Mouse (Mus musculus): ENCODE results near the gene Sft2d1. TPM values are rescaled to one million over a fixed set of nuclear protein-coding genes. Genes with fewer than 3 reads are reported as not detected.
A peak's percentile ranks its signal among the peaks of the same experiment; 100 is the strongest.

Sft2d1 gene
- polyA plus RNA-seq, 1 experiment from 2014 or later: 109 TPM

DNA sequence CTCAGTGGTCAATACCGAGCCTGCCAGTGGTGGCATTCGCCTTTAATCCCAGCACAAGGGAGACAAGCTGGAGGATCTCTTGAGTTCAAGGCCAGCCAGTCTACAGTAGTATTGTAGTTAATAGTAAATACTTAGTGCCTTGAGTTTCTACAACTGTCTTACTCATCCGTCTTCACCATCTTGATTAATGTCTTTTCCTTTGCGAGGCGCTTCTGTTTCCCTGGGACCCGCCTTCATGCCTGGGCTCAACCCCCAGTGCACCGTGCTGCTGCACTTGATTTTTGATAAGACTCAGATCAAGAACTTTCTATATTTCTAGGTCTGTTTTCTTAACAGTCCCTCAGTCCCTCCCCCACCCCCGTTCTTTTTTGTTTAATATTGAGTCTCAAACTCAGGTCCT, 25.8 kb upstream of the Sft2d1 start:
- Histone ChIP-seq H3K4me1 (0 out of 2 replicates have a peak, but pooled peaks cover 12% of the 10 kb centered on the region), H3K4me2 (replicated peaks) (peak overlapping the region; percentile 99), H3K9ac (peak overlapping the region; percentile 77; the same call in 1 of the 2 replicates), H3K27me3 (replicated peaks) (no peaks in the 10 kb centered on the region), H3K36me3 (no peaks in the 10 kb centered on the region), H3K27ac (no peak overlapping the region), H3K4me3 (0 out of 2 replicates have a peak overlapping the region, but pooled peaks have one; percentile 77), H3K9me3 (no peaks in the 10 kb centered on the region)
- ATAC-seq (ENCODE audit: low FRiP score, low read depth): no peak
- WGBS: 25% methylated on average over 8 of the region's 8 CpGs

DNA sequence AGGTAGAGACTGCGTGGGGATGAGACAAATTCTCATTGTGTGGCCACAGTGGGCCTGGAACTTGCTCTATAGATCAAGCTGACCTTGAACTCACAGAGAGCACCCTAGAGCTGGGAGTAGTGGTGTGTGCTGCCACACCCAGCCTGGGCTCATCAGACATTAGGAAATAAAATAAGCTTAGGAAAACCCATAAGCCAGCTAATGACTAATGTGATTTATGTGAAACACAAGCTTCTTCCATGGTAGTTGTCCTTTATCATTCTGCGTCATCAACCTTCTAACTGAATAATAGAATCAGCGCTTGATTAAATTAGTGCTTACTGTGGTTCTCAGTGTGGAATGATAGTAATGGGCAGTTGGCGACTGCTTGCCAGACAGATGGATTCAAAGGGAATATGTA, 23.9 kb upstream of the Sft2d1 start:
- ATAC-seq (ENCODE audit: low FRiP score, low read depth): no peak
- Histone ChIP-seq H3K9ac (no peak overlapping the region), H3K36me3 (no peaks in the 10 kb centered on the region), H3K27me3 (replicated peaks) (no peaks in the 10 kb centered on the region), H3K4me1 (0 out of 2 replicates have a peak, but pooled peaks cover 12% of the 10 kb centered on the region), H3K9me3 (no peaks in the 10 kb centered on the region), H3K4me3 (no peak overlapping the region), H3K4me2 (replicated peaks) (no peak overlapping the region), H3K27ac (no peak overlapping the region)
- WGBS: 88% methylated on average over 4 of the region's 4 CpGs

DNA sequence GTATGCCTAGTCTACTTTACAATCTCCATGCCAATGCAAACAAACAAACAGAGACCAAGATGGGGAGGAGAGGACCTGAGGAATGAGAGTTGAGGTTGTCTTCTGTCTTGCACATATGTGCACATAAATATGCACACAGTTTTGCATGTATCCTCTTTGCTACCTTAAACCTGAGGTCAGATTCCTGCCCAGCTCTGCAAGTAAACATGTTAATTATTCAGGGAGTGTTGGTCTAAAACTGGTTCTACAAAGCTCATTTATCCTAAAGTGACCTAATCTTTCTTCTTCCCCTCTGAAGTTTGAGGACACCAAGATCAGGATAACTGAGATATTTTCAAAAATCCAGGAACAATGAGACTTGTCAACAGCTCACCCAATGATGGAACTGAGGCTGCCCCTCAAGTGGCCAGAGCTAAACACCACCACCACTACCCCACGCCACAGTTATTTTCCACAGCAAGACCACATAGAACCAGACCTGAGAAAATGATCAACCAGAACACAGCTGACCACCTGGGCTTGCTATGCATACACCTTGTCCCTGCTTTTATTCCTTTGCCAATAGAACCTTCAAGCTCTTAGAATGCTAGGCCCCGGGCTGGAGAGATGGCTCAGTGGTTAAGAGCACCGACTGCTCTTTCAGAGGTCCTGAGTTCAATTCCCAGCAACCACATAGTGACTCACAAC, 20.8 kb upstream of the Sft2d1 start:
- H3K4me1 ChIP-seq: 0 out of 2 replicates have a peak, but pooled peaks cover 1% of the 10 kb centered on the region
- ATAC-seq (ENCODE audit: low FRiP score, low read depth): no peak
- H3K9ac ChIP-seq: no peak overlapping the region
- no peak overlapping the region for H3K4me2 ChIP-seq (replicated peaks)
- H3K27me3 ChIP-seq (replicated peaks): no peaks in the 10 kb centered on the region
- H3K27ac ChIP-seq: no peak overlapping the region
- WGBS: 95% methylated on average over 3 of the region's 3 CpGs
- H3K4me3 ChIP-seq: no peak overlapping the region
- H3K36me3 ChIP-seq: no peaks in the 10 kb centered on the region
- H3K9me3 ChIP-seq: no peaks in the 10 kb centered on the region

DNA sequence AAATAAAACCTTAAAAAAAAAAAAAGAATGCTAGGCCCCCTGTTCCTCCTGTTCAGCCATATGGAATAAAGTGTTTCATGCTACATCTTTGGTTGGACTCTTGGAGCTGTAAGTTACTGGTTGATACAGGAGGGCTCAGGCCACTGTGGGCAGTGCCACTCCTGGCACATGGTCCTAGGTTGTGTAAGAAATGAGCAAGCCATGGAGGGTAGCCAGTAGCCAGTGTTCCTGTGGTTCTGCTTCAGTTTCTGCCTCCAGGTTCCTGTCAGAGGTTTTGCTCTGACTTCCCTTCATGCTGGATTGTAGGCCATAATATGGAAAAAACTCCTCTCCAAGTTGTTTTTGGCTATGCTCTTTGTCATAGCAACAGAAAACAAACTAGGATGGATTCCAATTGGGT, 20.2 kb upstream of the Sft2d1 start:
- Histone ChIP-seq H3K4me1 (no peaks in the 10 kb centered on the region), H3K9ac (no peak overlapping the region)
- no peak for ATAC-seq (ENCODE audit: low FRiP score, low read depth)

DNA sequence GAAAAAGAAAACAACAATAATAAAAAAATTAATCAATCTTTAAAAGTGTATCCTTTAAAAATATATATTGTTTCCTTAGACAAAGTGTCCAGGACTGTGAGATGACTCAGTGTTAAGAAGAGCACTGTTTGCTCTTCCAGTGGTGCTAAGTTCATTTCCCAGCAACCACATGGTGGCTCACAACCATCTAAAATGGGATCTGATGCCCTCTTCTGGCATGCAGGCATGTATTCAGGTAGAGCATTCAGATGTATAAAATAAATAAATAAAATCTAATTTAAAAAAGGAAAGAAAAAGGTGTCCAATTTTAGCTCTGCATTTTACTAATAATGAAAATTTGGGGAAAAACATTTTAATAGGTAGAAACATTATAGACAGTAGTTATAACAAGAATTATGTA, 15.1 kb upstream of the Sft2d1 start:
- H3K9ac ChIP-seq: no peak overlapping the region
- ATAC-seq (ENCODE audit: low FRiP score, low read depth): no peak
- H3K4me2 ChIP-seq (replicated peaks): no peak overlapping the region
- H3K9me3 ChIP-seq: no peaks in the 10 kb centered on the region
- H3K27ac ChIP-seq: no peak overlapping the region
- 0 out of 2 replicates have a peak, but pooled peaks cover 4% of the 10 kb centered on the region for H3K36me3 ChIP-seq
- no peaks in the 10 kb centered on the region for H3K27me3 ChIP-seq (replicated peaks)
- H3K4me1 ChIP-seq: no peaks in the 10 kb centered on the region
- no peak overlapping the region for H3K4me3 ChIP-seq

More for the DNA sequence above, 20.2 kb upstream of the Sft2d1 start:
- no peak overlapping the region for H3K4me2 ChIP-seq (replicated peaks)
- H3K27ac ChIP-seq: no peak overlapping the region
- H3K36me3 ChIP-seq: no peaks in the 10 kb centered on the region
- H3K4me3 ChIP-seq: no peak overlapping the region
- H3K27me3 ChIP-seq (replicated peaks): no peaks in the 10 kb centered on the region
- no peaks in the 10 kb centered on the region for H3K9me3 ChIP-seq

DNA sequence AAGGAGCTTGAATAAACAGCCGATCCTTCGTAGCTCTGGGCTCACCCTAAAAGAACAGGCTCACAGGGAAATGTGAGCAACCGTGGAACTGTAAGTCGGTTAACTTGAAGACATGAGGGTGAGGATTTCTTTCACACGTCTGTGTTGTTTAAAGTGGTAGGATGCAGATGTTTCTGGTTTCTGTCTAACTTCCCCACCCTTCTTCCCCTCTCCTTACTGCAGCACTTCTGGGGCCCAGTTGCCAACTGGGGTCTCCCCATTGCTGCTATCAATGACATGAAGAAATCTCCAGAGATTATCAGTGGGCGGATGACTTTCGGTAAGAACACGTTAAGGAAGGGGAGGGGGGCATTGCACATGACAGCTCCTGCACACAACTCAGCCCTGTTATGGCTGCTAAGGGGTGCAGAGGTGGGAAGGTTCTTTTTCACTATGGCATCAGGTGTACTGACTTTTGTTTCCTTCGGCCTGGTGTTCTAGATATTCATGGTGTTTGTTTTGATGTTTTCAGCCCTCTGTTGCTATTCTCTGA, 14.5 kb upstream of the Sft2d1 start:
- 89% methylated on average over 9 of the region's 9 CpGs for WGBS
- no peak overlapping the region for H3K27ac ChIP-seq
- H3K36me3 ChIP-seq: 0 out of 2 replicates have a peak, but pooled peaks cover 4% of the 10 kb centered on the region
- no peak for ATAC-seq (ENCODE audit: low FRiP score, low read depth)
- no peak overlapping the region for H3K9ac ChIP-seq
- H3K4me2 ChIP-seq (replicated peaks): no peak overlapping the region
- H3K9me3 ChIP-seq: no peaks in the 10 kb centered on the region
- no peak overlapping the region for H3K4me3 ChIP-seq
- H3K4me1 ChIP-seq: no peaks in the 10 kb centered on the region
- H3K27me3 ChIP-seq (replicated peaks): no peaks in the 10 kb centered on the region

DNA sequence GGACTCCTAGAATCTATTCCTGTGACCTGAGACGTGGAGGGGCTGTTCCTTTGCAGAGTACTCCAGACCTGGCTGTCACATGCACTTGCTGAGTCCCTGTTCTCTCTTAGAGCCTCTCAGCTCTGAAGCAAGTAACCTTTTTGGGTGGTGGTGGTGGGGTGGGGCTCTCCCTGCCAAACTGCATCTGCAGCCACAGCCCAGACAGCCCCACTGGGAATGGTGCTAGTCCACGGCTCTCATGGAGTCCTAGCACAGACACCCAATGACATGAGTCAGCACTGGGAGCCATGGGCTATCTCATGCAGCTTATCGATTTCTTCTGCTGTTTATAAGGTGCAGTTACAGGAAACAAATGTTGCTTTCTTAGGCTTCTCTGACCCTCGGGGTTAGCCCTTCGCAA, 13.2 kb upstream of the Sft2d1 start:
- H3K27me3 ChIP-seq (replicated peaks): no peaks in the 10 kb centered on the region
- H3K36me3 ChIP-seq: 0 out of 2 replicates have a peak, but pooled peaks cover 4% of the 10 kb centered on the region
- no peak for ATAC-seq (ENCODE audit: low FRiP score, low read depth)
- H3K4me1 ChIP-seq: no peaks in the 10 kb centered on the region
- H3K4me2 ChIP-seq (replicated peaks): no peak overlapping the region
- no peak overlapping the region for H3K4me3 ChIP-seq
- H3K9me3 ChIP-seq: no peaks in the 10 kb centered on the region
- H3K9ac ChIP-seq: no peak overlapping the region
- 86% methylated on average over 5 of the region's 5 CpGs for WGBS
- no peak overlapping the region for H3K27ac ChIP-seq

DNA sequence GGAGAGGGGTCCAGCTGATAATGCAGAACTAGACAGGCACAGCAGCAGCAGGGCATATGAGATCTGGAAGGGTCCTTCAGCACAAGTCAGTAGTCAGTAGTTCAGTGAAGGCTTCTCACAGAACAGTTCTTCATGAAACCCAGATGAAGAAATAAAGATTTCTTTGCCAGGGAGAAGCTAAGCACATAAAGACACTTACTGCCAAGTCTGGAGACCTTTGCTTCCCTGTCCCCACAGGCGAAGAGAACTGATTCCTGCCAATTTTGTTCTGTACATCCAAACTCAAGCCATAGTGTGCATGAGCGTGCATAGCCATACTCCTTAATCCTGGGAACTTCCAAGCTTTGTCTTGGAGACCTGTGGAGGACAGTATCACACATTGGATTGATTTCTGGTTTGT, 12.6 kb upstream of the Sft2d1 start:
- no peak overlapping the region for H3K27ac ChIP-seq
- no peak overlapping the region for H3K9ac ChIP-seq
- no peak overlapping the region for H3K4me2 ChIP-seq (replicated peaks)
- no peaks in the 10 kb centered on the region for H3K9me3 ChIP-seq
- no peak for ATAC-seq (ENCODE audit: low FRiP score, low read depth)
- WGBS: 86% methylated on average over 2 of the region's 2 CpGs
- no peak overlapping the region for H3K4me3 ChIP-seq
- H3K27me3 ChIP-seq (replicated peaks): no peaks in the 10 kb centered on the region
- no peaks in the 10 kb centered on the region for H3K4me1 ChIP-seq
- H3K36me3 ChIP-seq: 0 out of 2 replicates have a peak, but pooled peaks cover 4% of the 10 kb centered on the region

DNA sequence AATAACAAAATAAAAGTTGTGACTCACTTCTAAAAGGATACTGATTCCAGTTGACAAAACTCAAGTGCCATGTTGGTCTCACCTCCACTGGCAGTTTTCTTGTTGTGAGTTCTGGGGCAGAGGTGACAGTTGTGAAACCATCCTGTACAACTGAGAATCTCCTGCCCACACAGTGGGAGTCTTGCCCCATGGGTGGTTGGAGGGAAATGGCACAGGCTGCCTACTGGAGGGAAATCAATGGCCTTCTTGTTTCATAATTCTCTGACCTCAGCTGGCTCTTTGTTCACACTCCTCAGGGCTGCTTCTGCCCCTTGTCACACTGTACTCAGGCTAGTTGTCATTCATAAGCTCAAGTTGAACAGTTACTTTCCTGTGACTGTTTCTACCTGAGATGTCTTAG, 11.4 kb upstream of the Sft2d1 start:
- H3K36me3 ChIP-seq: 0 out of 2 replicates have a peak, but pooled peaks cover 4% of the 10 kb centered on the region
- no peak overlapping the region for H3K4me2 ChIP-seq (replicated peaks)
- H3K27me3 ChIP-seq (replicated peaks): no peaks in the 10 kb centered on the region
- H3K9me3 ChIP-seq: no peaks in the 10 kb centered on the region
- H3K27ac ChIP-seq: no peak overlapping the region
- H3K4me3 ChIP-seq: no peak overlapping the region
- no peak overlapping the region for H3K9ac ChIP-seq
- ATAC-seq (ENCODE audit: low FRiP score, low read depth): no peak
- no peaks in the 10 kb centered on the region for H3K4me1 ChIP-seq

DNA sequence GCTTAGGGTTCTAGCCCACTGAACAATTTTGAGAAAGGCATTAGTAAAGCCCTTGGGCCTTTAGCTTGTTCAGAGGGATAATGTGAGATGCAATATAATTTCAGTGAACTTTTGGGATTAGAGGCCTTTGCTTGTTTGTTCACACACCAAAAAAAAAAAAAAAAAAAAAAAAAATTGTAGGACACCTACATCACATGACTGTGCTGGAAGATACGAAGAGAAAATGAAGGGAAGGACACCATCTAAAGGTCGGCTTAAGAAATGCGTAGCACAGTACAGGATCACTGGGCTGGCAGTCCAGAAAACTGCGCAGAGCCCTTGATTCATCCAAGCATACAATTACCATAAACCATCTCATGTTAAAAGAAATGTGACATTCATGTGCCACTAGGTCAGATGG, 9.4 kb upstream of the Sft2d1 start:
- Histone ChIP-seq H3K9me3 (no peaks in the 10 kb centered on the region), H3K27ac (no peak overlapping the region), H3K36me3 (0 out of 2 replicates have a peak, but pooled peaks cover 4% of the 10 kb centered on the region), H3K4me3 (no peak overlapping the region), H3K4me2 (replicated peaks) (no peak overlapping the region), H3K27me3 (replicated peaks) (no peaks in the 10 kb centered on the region), H3K9ac (no peak overlapping the region), H3K4me1 (no peaks in the 10 kb centered on the region)
- no peak for ATAC-seq (ENCODE audit: low FRiP score, low read depth)
- WGBS: 82% methylated on average over 4 of the region's 4 CpGs

DNA sequence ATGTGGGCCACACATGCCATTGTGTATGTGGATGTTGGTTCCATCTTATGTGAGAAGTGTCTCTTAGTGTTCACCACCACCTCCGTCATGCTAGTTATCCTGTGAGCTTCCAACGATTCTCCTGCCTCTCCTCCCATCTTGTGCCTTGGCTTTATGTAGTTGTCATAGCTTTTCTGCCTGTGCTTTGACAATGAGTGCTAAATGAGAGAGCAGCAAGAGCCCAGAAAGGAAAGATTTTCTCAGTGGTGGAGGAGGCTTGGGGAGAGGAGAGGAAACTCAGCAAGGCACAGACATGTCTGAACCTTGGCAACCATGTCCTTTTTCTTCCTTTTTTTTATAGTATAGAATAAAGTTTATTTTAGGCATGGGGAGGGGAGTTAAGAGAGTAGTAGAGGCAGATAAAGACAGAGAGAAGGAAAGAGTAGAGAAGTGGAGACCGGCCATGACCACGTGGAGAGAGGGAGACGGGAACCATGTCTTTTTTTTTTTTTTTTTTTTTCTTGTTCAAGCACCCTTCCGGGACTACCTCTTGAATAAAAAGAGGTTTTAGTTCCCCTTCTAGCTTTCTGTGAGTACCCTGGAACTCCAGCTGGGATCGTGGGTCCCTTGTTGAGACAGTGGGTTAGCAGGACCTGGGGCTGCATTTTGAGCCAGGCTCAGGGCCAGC, 8.0 kb upstream of the Sft2d1 start:
- no peaks in the 10 kb centered on the region for H3K9me3 ChIP-seq
- no peak overlapping the region for H3K27ac ChIP-seq
- H3K4me2 ChIP-seq (replicated peaks): no peak overlapping the region
- H3K4me1 ChIP-seq: no peaks in the 10 kb centered on the region
- WGBS: 75% methylated on average over 7 of the region's 7 CpGs
- no peak overlapping the region for H3K4me3 ChIP-seq
- no peak overlapping the region for H3K9ac ChIP-seq
- 0 out of 2 replicates have a peak, but pooled peaks cover 4% of the 10 kb centered on the region for H3K36me3 ChIP-seq
- no peak for ATAC-seq (ENCODE audit: low FRiP score, low read depth)
- no peaks in the 10 kb centered on the region for H3K27me3 ChIP-seq (replicated peaks)

DNA sequence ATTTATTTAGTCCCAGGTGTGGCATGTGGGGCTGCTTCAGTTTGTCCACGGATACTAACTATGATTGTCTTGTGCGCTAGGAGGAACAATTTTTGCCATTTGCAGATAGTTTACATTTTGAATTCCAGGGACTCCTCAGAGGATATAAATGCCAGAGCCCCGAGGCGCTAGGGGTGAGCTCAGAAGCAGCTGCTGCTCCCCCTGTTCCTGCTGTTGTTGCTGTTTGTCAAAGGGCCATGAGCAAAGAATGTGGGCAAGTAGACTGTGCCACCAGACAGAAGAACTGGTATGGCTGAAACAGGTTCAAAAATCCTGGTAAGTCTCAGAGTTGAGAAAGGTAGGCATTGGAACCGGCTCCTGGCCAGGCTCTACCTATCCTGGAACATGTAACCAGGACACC, 7.2 kb upstream of the Sft2d1 start:
- no peak for ATAC-seq (ENCODE audit: low FRiP score, low read depth)
- WGBS: 68% methylated on average over 5 of the region's 5 CpGs
- H3K4me1 ChIP-seq: no peaks in the 10 kb centered on the region

More for the DNA sequence above, 7.2 kb upstream of the Sft2d1 start:
- Histone ChIP-seq H3K9ac (no peak overlapping the region), H3K27me3 (replicated peaks) (no peaks in the 10 kb centered on the region), H3K36me3 (no peaks in the 10 kb centered on the region), H3K9me3 (no peaks in the 10 kb centered on the region), H3K4me3 (no peak overlapping the region), H3K27ac (no peak overlapping the region), H3K4me2 (replicated peaks) (no peak overlapping the region)
